Mouse (Mus musculus) hindbrain, embryonic 10.5 days (tissue): ENCODE measurements around the gene Lhx3. TPM values are rescaled to one million over a fixed set of nuclear protein-coding genes. Genes with fewer than 3 reads are reported as not detected.

Source experiments
- DNase-seq: peaks from one replicate; pipeline ENCODE4 v3.0.0-alpha.2; 2017; ENCODE audit warnings: low spot score
- H3K27ac ChIP-seq: fragments of 300-500 bp; sonication (generic); 2 replicates; pipeline ENCODE4 v1.5.1; 2016; ENCODE audit warnings: mild to moderate bottlenecking, moderate library complexity
- H3K27me3 ChIP-seq: fragments of 300-500 bp; sonication (generic); 2 replicates; pipeline ENCODE4 v1.6.1; 2016; ENCODE audit warnings: mild to moderate bottlenecking; ENCODE audit not compliant: poor library complexity, insufficient read depth, severe bottlenecking
- H3K36me3 ChIP-seq: fragments of 300-500 bp; sonication (generic); 2 replicates; pipeline ENCODE4 v1.6.1; 2016; ENCODE audit warnings: mild to moderate bottlenecking, moderate library complexity
- H3K4me1 ChIP-seq: fragments of 300-500 bp; sonication (generic); replicated peaks from 2 replicates; pipeline ENCODE4 v1.6.1; 2016; ENCODE audit warnings: mild to moderate bottlenecking
- H3K4me3 ChIP-seq: fragments of 300-500 bp; sonication (generic); 2 replicates; pipeline ENCODE4 v1.5.1; 2016; ENCODE audit warnings: mild to moderate bottlenecking, moderate library complexity
- H3K9me3 ChIP-seq: fragments of 300-500 bp; sonication (generic); 2 replicates; pipeline ENCODE4 v1.6.1; 2016; ENCODE audit warnings: mild to moderate bottlenecking, moderate library complexity
- WGBS: fragments of 180-500 bp; shearing (Covaris S2); methylation state at CpG from one replicate; pipeline ENCODE4 v1.1.7; 2016; 5-methylcytosine and 5-hydroxymethylcytosine counted together
- polyA plus RNA-seq: library from polyadenylated mRNA; unstranded; fragments of >200 nt; fragmentation: Nextera tagmentation; extraction: Ambion mirVana; gene quantifications from 2 replicates; pipeline ENCODE4 v1.2.1, GENCODE M21; 2016

Gene Lhx3
- polyA plus RNA-seq, 1 experiment from 2014 or later, result 6.3 TPM

- WGBS, result 41% methylated on average over 7 of the region's 7 CpGs
- Histone ChIP-seq H3K4me3 (no peak overlapping the region), H3K27me3 (peaks cover 93% of the 10 kb centered on the region), H3K36me3 (no peaks in the 10 kb centered on the region), H3K4me1 (peaks cover 44% of the 10 kb centered on the region), H3K9me3 (no peaks in the 10 kb centered on the region), H3K27ac (no peak overlapping the region)
- DNase-seq, result no peak
These were observed 13.3 kb downstream of the Lhx3 start for GRCm38 (mm10) chr2:26194552-26195339.

- Histone ChIP-seq H3K36me3 (no peaks in the 10 kb centered on the region), H3K4me1 (peaks cover 15% of the 10 kb centered on the region; the same call in 1 of the 2 replicates), H3K27ac (no peak overlapping the region), H3K4me3 (no peak overlapping the region), H3K27me3 (peaks cover 83% of the 10 kb centered on the region), H3K9me3 (no peaks in the 10 kb centered on the region)
- 79% methylated on average over 5 of the region's 5 CpGs for WGBS
- no peak for DNase-seq
These were observed 19.6 kb downstream of the Lhx3 start for GRCm38 (mm10) chr2:26188517-26188916.

GRCm38 (mm10) chr2:26184352-26184751, 23.7 kb downstream of the Lhx3 start:
- 57% methylated on average over 3 of the region's 3 CpGs for WGBS
- Histone ChIP-seq H3K9me3 (no peaks in the 10 kb centered on the region), H3K36me3 (no peaks in the 10 kb centered on the region), H3K27me3 (peaks cover 58% of the 10 kb centered on the region), H3K4me3 (no peak overlapping the region), H3K27ac (no peak overlapping the region), H3K4me1 (peaks cover 23% of the 10 kb centered on the region)
- DNase-seq, result no peak

GRCm38 (mm10) chr2:26182646-26183045, 25.4 kb downstream of the Lhx3 start:
- Histone ChIP-seq H3K27ac (0 out of 2 replicates have a peak overlapping the region, but pooled peaks have one; percentile 12), H3K36me3 (no peaks in the 10 kb centered on the region), H3K4me3 (no peak overlapping the region), H3K9me3 (no peaks in the 10 kb centered on the region), H3K4me1 (peaks cover 35% of the 10 kb centered on the region), H3K27me3 (peaks cover 50% of the 10 kb centered on the region)
- 16% methylated on average over 6 of the region's 6 CpGs for WGBS
- peak; percentile 62 for DNase-seq

- DNase-seq, result no peak
- no peaks in the 10 kb centered on the region for H3K9me3 ChIP-seq
- peaks cover 35% of the 10 kb centered on the region for H3K27me3 ChIP-seq
- H3K4me1 ChIP-seq, result peaks cover 43% of the 10 kb centered on the region
- WGBS, result 58% methylated on average over 2 of the region's 2 CpGs
- H3K27ac ChIP-seq, result no peak overlapping the region
- no peaks in the 10 kb centered on the region for H3K36me3 ChIP-seq
- no peak overlapping the region for H3K4me3 ChIP-seq
These were observed 30.9 kb downstream of the Lhx3 start for GRCm38 (mm10) chr2:26177189-26177588.

GRCm38 (mm10) chr2:26176731-26177130, 31.4 kb downstream of the Lhx3 start:
- H3K9me3 ChIP-seq, result no peaks in the 10 kb centered on the region
- H3K36me3 ChIP-seq, result no peaks in the 10 kb centered on the region
- H3K4me3 ChIP-seq, result no peak overlapping the region
- DNase-seq, result no peak
- peaks cover 36% of the 10 kb centered on the region for H3K27me3 ChIP-seq
- no peak overlapping the region for H3K27ac ChIP-seq
- WGBS, result 57% methylated on average over 5 of the region's 5 CpGs
- peaks cover 38% of the 10 kb centered on the region for H3K4me1 ChIP-seq

- no peak overlapping the region for H3K4me3 ChIP-seq
- H3K27ac ChIP-seq, result peak overlapping the region; percentile 46; the same call in 1 of the 2 replicates
- DNase-seq, result no peak
- H3K4me1 ChIP-seq, result peaks cover 53% of the 10 kb centered on the region
- H3K9me3 ChIP-seq, result no peaks in the 10 kb centered on the region
- 51% methylated on average over 4 of the region's 4 CpGs for WGBS
- peaks cover 51% of the 10 kb centered on the region for H3K27me3 ChIP-seq
- no peaks in the 10 kb centered on the region for H3K36me3 ChIP-seq
These were observed 32.9 kb downstream of the Lhx3 start for GRCm38 (mm10) chr2:26175191-26175590.

- peaks cover 50% of the 10 kb centered on the region for H3K27me3 ChIP-seq
- no peak overlapping the region for H3K27ac ChIP-seq
- H3K36me3 ChIP-seq, result no peaks in the 10 kb centered on the region
- H3K9me3 ChIP-seq, result no peaks in the 10 kb centered on the region
- H3K4me1 ChIP-seq, result peaks cover 68% of the 10 kb centered on the region
- 88% methylated on average over 2 of the region's 2 CpGs for WGBS
- DNase-seq, result no peak
- H3K4me3 ChIP-seq, result no peak overlapping the region
These were observed 35.9 kb downstream of the Lhx3 start for GRCm38 (mm10) chr2:26172166-26172565.

- Histone ChIP-seq H3K4me1 (peaks cover 50% of the 10 kb centered on the region), H3K4me3 (no peak overlapping the region), H3K9me3 (no peaks in the 10 kb centered on the region), H3K36me3 (no peaks in the 10 kb centered on the region), H3K27me3 (peaks cover 51% of the 10 kb centered on the region), H3K27ac (no peak overlapping the region)
- 50% methylated on average over 2 of the region's 2 CpGs for WGBS
- DNase-seq, result no peak
These were observed 37.7 kb downstream of the Lhx3 start for GRCm38 (mm10) chr2:26170376-26170775.

- DNase-seq, result peak; percentile 68
- Histone ChIP-seq H3K4me3 (no peak overlapping the region), H3K27me3 (peaks cover 46% of the 10 kb centered on the region), H3K9me3 (no peaks in the 10 kb centered on the region), H3K4me1 (peaks cover 48% of the 10 kb centered on the region), H3K36me3 (no peaks in the 10 kb centered on the region), H3K27ac (peak overlapping the region; percentile 63)
- WGBS, result 21% methylated on average over 11 of the region's 11 CpGs
These were observed 39.1 kb downstream of the Lhx3 start for GRCm38 (mm10) chr2:26168843-26169579.

GRCm38 (mm10) chr2:26166890-26167289, 41.2 kb downstream of the Lhx3 start:
- H3K4me3 ChIP-seq, result no peak overlapping the region
- WGBS, result 84% methylated on average over 3 of the region's 3 CpGs
- peaks cover 27% of the 10 kb centered on the region for H3K27me3 ChIP-seq
- H3K27ac ChIP-seq, result no peak overlapping the region
- no peak for DNase-seq
- peaks cover 61% of the 10 kb centered on the region for H3K4me1 ChIP-seq
- H3K9me3 ChIP-seq, result no peaks in the 10 kb centered on the region
- H3K36me3 ChIP-seq, result no peaks in the 10 kb centered on the region

- H3K27me3 ChIP-seq, result no peaks in the 10 kb centered on the region; the same call in 1 of the 2 replicates
- no peaks in the 10 kb centered on the region for H3K9me3 ChIP-seq
- H3K4me1 ChIP-seq, result peaks cover 29% of the 10 kb centered on the region
- DNase-seq, result no peak
- H3K27ac ChIP-seq, result no peak overlapping the region
- WGBS, result 85% methylated on average over 9 of the region's 9 CpGs
- H3K36me3 ChIP-seq, result no peaks in the 10 kb centered on the region
- H3K4me3 ChIP-seq, result no peak overlapping the region
These were observed 50.0 kb downstream of the Lhx3 start for GRCm38 (mm10) chr2:26158064-26158463.
